Mouse (Mus musculus): ENCODE data around the gene Kctd20.
"Not testable (repeated sequence)": the region's sequence is repeated elsewhere in the genome, so short reads cannot be mapped to it uniquely, and the experiment has no call there.

The Kctd20 gene

GRCm38 (mm10) chr17:28984724-28985420 lies 33.1 kb downstream of the Kctd20 start:
- in situ Hi-C loops (cut with MboI) = no loop called here

- in situ Hi-C loops (cut with MboI) = no loop called here
Observed at GRCm38 (mm10) chr17:28986833-28987232, 35.1 kb downstream of the Kctd20 start.

- in situ Hi-C loops (cut with MboI) = no loop called here
Observed at GRCm38 (mm10) chr17:28987713-28988112, 36.0 kb downstream of the Kctd20 start.

GRCm38 (mm10) chr17:28988291-28988690 lies 36.5 kb downstream of the Kctd20 start:
- in situ Hi-C loops (cut with MboI) = no loop called here

GRCm38 (mm10) chr17:28988996-28989395 lies 37.2 kb downstream of the Kctd20 start:
- in situ Hi-C loops (cut with MboI) = no loop called here

- in situ Hi-C loops (cut with MboI) = no loop called here
Observed at GRCm38 (mm10) chr17:28990060-28990459, 38.3 kb downstream of the Kctd20 start.

GRCm38 (mm10) chr17:28991286-28991685 lies 39.5 kb downstream of the Kctd20 start:
- in situ Hi-C loops (cut with MboI) = no loop called here

- in situ Hi-C loops (cut with MboI) = no loop called here
Observed at GRCm38 (mm10) chr17:28992105-28992504, 40.4 kb downstream of the Kctd20 start.

- in situ Hi-C loops (cut with MboI) = not testable (repeated sequence)
Observed at GRCm38 (mm10) chr17:28993004-28993403, 41.3 kb downstream of the Kctd20 start.

- in situ Hi-C loops (cut with MboI) = no loop called here
Observed at GRCm38 (mm10) chr17:28994615-28995014, 42.9 kb downstream of the Kctd20 start.

GRCm38 (mm10) chr17:29000465-29000864 lies 48.7 kb downstream of the Kctd20 start:
- in situ Hi-C loops (cut with MboI) = no loop called here

- in situ Hi-C loops (cut with MboI) = no loop called here
Observed at GRCm38 (mm10) chr17:29003740-29004139, 52.0 kb downstream of the Kctd20 start.

GRCm38 (mm10) chr17:29005002-29005401 lies 53.3 kb downstream of the Kctd20 start:
- in situ Hi-C loops (cut with MboI) = no loop called here

GRCm38 (mm10) chr17:29006812-29007211 lies 55.1 kb downstream of the Kctd20 start:
- in situ Hi-C loops (cut with MboI) = no loop called here

- in situ Hi-C loops (cut with MboI) = no loop called here
Observed at GRCm38 (mm10) chr17:29007243-29007640, 55.5 kb downstream of the Kctd20 start.

- in situ Hi-C loops (cut with MboI) = no loop called here
Observed at GRCm38 (mm10) chr17:29007641-29008325, 56.0 kb downstream of the Kctd20 start, which contains the start of gene Stk38. Stk38 (minus strand) TSS chr17:29007995.

- in situ Hi-C loops (cut with MboI) = no loop called here
Observed at GRCm38 (mm10) chr17:29008326-29008650, 56.5 kb downstream of the Kctd20 start.

GRCm38 (mm10) chr17:29009181-29009580 lies 57.4 kb downstream of the Kctd20 start:
- in situ Hi-C loops (cut with MboI) = no loop called here

- in situ Hi-C loops (cut with MboI) = no loop called here
Observed at GRCm38 (mm10) chr17:29014235-29014634, 62.5 kb downstream of the Kctd20 start.

- in situ Hi-C loops (cut with MboI) = no loop called here
Observed at GRCm38 (mm10) chr17:29015638-29016037, 63.9 kb downstream of the Kctd20 start.

- in situ Hi-C loops (cut with MboI) = no loop called here
Observed at GRCm38 (mm10) chr17:29016705-29017104, 65.0 kb downstream of the Kctd20 start.

GRCm38 (mm10) chr17:29018292-29018984 lies 66.7 kb downstream of the Kctd20 start:
- in situ Hi-C loops (cut with MboI) = no loop called here

All from mature B cell (primary cell).